Mouse (Mus musculus): Measurements from ENCODE around the gene Syndig1l. TPM values are rescaled to one million over a fixed set of nuclear protein-coding genes. Genes with fewer than 3 reads are reported as not detected.

Syndig1l gene
- polyA plus RNA-seq, 1 experiment from 2014 or later, result 0.15 TPM

DNA sequence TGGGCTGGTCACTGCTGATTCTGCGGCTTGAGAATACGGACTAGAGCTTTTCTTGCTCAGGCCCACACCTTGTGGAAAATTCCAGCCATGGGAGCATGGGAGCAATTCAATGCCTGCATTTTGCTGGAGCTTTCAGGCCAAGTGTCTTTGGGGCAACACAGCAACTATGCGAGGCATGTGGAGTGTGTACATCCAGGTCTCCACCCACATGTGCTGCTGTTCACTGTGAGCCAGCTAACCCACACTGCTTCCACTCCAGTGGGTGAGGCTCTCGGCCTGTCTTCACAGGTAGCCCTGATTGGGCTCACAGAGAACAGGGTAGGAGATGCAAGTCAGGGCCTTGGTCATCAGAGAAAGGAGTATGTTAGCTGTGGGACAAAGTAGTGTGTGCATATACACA, 9.2 kb upstream of the Syndig1l start:
- H3K36me3 ChIP-seq (replicated peaks), result no peaks in the 10 kb centered on the region
- H3K27me3 ChIP-seq (ENCODE audit: poor library complexity, severe bottlenecking), result peaks cover 4% of the 10 kb centered on the region; the same call in 1 of the 2 replicates
- no peaks in the 10 kb centered on the region for H3K9me3 ChIP-seq
- H3K4me3 ChIP-seq, result no peak overlapping the region
- WGBS, result 88% methylated on average over 4 of the region's 4 CpGs
- DNase-seq (ENCODE audit: extremely low spot score, low spot score), result no peak
- H3K4me1 ChIP-seq, result peaks cover 17% of the 10 kb centered on the region
- H3K27ac ChIP-seq, result no peak overlapping the region

DNA sequence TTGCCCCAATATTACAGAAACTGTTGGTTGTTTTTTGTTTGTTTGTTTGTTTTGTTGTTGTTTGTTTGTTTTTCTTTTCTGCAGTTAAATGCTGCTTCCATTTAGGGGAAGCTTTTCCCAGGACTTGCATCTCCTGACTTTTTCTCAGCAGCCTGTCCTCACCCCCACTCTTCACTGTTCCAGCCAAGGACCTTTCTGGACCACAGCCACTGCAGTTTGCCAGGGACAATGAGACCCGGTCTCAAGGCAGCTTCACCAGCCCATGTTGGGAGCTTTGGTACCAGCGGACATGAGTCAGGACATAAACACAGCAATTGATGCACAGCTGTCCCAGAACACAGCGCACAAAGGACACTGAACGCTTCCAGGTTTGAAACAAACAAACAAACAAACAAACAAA, 8.3 kb upstream of the Syndig1l start:
- Histone ChIP-seq H3K9me3 (no peaks in the 10 kb centered on the region), H3K36me3 (replicated peaks) (no peaks in the 10 kb centered on the region), H3K4me3 (no peak overlapping the region), H3K27me3 (ENCODE audit: poor library complexity, severe bottlenecking) (peaks cover 13% of the 10 kb centered on the region), H3K4me1 (peaks cover 17% of the 10 kb centered on the region), H3K27ac (no peak overlapping the region)
- WGBS, result 79% methylated on average over 4 of the region's 4 CpGs
- DNase-seq (ENCODE audit: extremely low spot score, low spot score), result no peak

- Histone ChIP-seq H3K27me3 (ENCODE audit: poor library complexity, severe bottlenecking) (peaks cover 56% of the 10 kb centered on the region), H3K27ac (no peak overlapping the region), H3K36me3 (replicated peaks) (no peaks in the 10 kb centered on the region), H3K4me1 (peaks cover 24% of the 10 kb centered on the region), H3K9me3 (no peaks in the 10 kb centered on the region), H3K4me3 (no peak overlapping the region)
- 61% methylated on average over 7 of the region's 7 CpGs for WGBS
- DNase-seq (ENCODE audit: extremely low spot score, low spot score), result no peak
These were observed 4.0 kb upstream of the Syndig1l start for GRCm38 (mm10) chr12:84702586-84702985.

DNA sequence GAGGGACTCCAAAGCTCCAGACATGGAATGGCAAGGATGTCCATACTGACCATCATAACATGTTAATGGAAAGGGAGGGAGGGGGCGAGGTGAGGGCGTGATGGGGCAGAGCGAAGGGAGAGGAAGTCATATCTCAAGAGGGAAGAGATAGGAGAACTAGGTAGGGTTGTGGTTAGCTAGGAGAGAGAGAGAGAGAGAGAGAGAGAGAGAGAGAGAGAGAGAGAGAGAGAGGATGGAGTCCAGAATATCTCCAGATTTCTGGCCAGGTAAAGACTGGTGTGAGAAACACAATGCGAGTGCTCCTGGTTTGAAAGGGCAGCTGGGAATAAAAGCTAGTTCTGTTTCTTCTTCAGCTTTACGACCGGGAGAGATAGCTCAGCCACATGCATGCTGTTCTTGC, 6.5 kb downstream of the Syndig1l start:
- no peak overlapping the region for H3K27ac ChIP-seq
- H3K27me3 ChIP-seq (ENCODE audit: poor library complexity, severe bottlenecking), result peaks cover 6% of the 10 kb centered on the region
- H3K9me3 ChIP-seq, result no peaks in the 10 kb centered on the region
- 88% methylated on average over 6 of the region's 6 CpGs for WGBS
- no peak for DNase-seq (ENCODE audit: extremely low spot score, low spot score)
- H3K4me1 ChIP-seq, result no peaks in the 10 kb centered on the region
- H3K4me3 ChIP-seq, result no peak overlapping the region
- H3K36me3 ChIP-seq (replicated peaks), result no peaks in the 10 kb centered on the region

- no peak for DNase-seq (ENCODE audit: extremely low spot score, low spot score)
- Histone ChIP-seq H3K9me3 (no peaks in the 10 kb centered on the region), H3K27ac (no peak overlapping the region), H3K4me3 (no peak overlapping the region), H3K4me1 (peaks cover 2% of the 10 kb centered on the region; the same call in 1 of the 2 replicates), H3K36me3 (replicated peaks) (no peaks in the 10 kb centered on the region), H3K27me3 (ENCODE audit: poor library complexity, severe bottlenecking) (no peaks in the 10 kb centered on the region)
These were observed 7.3 kb downstream of the Syndig1l start for GRCm38 (mm10) chr12:84691347-84691746.

DNA sequence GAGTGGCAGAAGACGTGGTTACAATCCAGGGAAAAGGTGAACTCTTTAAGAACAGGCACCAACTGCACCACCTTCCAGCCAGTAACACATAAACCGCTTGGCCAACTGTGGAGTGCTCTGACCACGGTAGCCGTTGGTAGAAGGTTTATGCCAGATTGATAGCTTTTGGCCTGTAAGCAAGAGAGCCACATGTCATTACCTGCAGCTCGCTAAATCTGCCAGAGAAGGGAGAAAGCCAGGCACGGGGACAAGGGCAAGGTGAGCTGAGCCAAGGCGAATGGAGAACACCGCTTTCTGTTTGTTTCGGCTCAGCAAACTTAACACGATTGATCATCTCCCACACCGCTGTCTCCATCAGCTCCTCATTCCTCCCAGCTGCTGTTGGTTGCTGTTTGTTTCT, 9.6 kb downstream of the Syndig1l start:
- 88% methylated on average over 11 of the region's 11 CpGs for WGBS
- no peak overlapping the region for H3K4me3 ChIP-seq
- no peak for DNase-seq (ENCODE audit: extremely low spot score, low spot score)
- H3K4me1 ChIP-seq, result peaks cover 7% of the 10 kb centered on the region; the same call in 1 of the 2 replicates
- H3K36me3 ChIP-seq (replicated peaks), result no peaks in the 10 kb centered on the region
- no peaks in the 10 kb centered on the region for H3K9me3 ChIP-seq
- no peaks in the 10 kb centered on the region for H3K27me3 ChIP-seq (ENCODE audit: poor library complexity, severe bottlenecking)
- no peak overlapping the region for H3K27ac ChIP-seq

DNA sequence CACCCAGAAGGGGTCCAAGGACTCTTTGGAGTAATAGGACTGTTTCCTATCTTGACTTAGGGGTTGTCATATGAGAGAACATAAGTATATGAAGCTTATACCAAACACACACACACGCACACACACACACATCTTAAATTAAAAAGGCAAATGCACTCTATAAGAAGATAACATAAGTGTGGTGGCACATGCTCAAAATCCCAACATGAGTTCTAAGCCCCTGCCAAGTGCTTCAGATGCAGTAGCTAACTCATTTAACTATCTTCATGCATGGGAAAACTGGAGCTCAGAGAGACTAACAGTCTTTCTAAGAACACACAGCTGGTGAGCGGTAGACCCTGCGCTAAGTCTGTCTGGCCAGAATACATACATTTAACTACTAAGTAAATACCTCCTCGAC, 11.1 kb downstream of the Syndig1l start:
- DNase-seq (ENCODE audit: extremely low spot score, low spot score), result no peak
- Histone ChIP-seq H3K4me1 (peaks cover 7% of the 10 kb centered on the region; the same call in 1 of the 2 replicates), H3K36me3 (replicated peaks) (no peaks in the 10 kb centered on the region), H3K27me3 (ENCODE audit: poor library complexity, severe bottlenecking) (no peaks in the 10 kb centered on the region), H3K4me3 (no peak overlapping the region), H3K9me3 (no peaks in the 10 kb centered on the region), H3K27ac (no peak overlapping the region)
- 90% methylated on average over 4 of the region's 4 CpGs for WGBS

- Histone ChIP-seq H3K27me3 (ENCODE audit: poor library complexity, severe bottlenecking) (0 out of 2 replicates have a peak, but pooled peaks cover 1% of the 10 kb centered on the region), H3K9me3 (no peaks in the 10 kb centered on the region), H3K4me1 (peaks cover 7% of the 10 kb centered on the region; the same call in 1 of the 2 replicates), H3K27ac (no peak overlapping the region), H3K36me3 (replicated peaks) (no peaks in the 10 kb centered on the region), H3K4me3 (no peak overlapping the region)
- no peak for DNase-seq (ENCODE audit: extremely low spot score, low spot score)
- 23% methylated on average over 4 of the region's 4 CpGs for WGBS
These were observed 12.5 kb downstream of the Syndig1l start for GRCm38 (mm10) chr12:84686176-84686575.

DNA sequence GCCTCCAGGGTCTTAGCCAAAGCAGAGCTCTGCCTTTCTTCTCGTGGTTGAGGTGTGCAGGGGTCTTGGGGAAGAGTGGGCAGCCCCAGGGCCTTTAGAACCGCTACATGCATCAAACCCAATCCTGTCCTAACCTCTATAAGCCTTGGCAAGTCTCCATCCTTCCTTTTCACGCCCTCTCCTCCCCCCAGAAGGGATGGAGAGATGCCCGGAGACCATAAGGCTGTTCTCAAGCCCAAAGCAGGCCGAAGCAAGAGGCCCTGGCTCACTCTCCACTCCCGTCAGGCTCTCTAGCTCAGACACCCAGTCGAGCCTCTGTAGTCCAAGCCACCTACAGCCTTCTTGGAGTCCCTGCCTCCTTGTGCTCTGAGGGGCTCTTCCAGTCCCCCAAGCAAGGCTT, 14.1 kb downstream of the Syndig1l start:
- no peak overlapping the region for H3K4me3 ChIP-seq
- 81% methylated on average over 7 of the region's 7 CpGs for whole genome bisulfite sequencing
- no peak for DNase-seq (ENCODE audit: extremely low spot score, low spot score)

DNA sequence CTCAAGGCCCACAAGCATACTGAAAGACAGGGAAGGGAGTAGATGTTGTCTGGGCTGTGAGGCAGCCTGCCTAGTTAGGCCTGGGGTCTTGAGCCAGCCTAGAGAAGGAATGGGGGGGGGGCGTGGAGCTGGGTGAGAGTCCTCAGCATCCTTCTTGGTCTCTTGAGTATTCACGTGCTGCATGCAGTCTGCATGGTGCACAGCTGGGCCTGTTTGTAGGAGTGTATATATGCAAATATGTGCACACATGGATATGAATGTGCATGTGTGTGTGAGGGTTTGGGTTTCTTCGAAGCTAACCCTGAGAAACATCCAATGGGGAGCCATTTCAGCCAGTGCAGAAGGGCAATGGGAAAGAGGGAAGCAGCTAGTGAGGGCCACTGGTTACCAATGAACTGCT, 22.6 kb downstream of the Syndig1l start:
- H3K4me3 ChIP-seq, result no peak overlapping the region
- H3K27ac ChIP-seq, result no peak overlapping the region
- H3K27me3 ChIP-seq (ENCODE audit: poor library complexity, severe bottlenecking), result peaks cover 16% of the 10 kb centered on the region
- no peaks in the 10 kb centered on the region for H3K9me3 ChIP-seq
- no peak for DNase-seq (ENCODE audit: extremely low spot score, low spot score)
- WGBS, result 85% methylated on average over 3 of the region's 3 CpGs
- H3K36me3 ChIP-seq (replicated peaks), result no peaks in the 10 kb centered on the region
- peaks cover 20% of the 10 kb centered on the region for H3K4me1 ChIP-seq

More for the DNA sequence above, 14.1 kb downstream of the Syndig1l start:
- H3K4me1 ChIP-seq, result peaks cover 13% of the 10 kb centered on the region
- no peaks in the 10 kb centered on the region for H3K36me3 ChIP-seq (replicated peaks)
- H3K9me3 ChIP-seq, result no peaks in the 10 kb centered on the region
- peaks cover 14% of the 10 kb centered on the region for H3K27me3 ChIP-seq (ENCODE audit: poor library complexity, severe bottlenecking)
- H3K27ac ChIP-seq, result no peak overlapping the region

- H3K4me3 ChIP-seq, result no peak overlapping the region
- H3K36me3 ChIP-seq (replicated peaks), result no peaks in the 10 kb centered on the region
- 54% methylated on average over 14 of the region's 14 CpGs for WGBS
- H3K27ac ChIP-seq, result no peak overlapping the region
- 0 out of 2 replicates have a peak, but pooled peaks cover 5% of the 10 kb centered on the region for H3K27me3 ChIP-seq (ENCODE audit: poor library complexity, severe bottlenecking)
- DNase-seq (ENCODE audit: extremely low spot score, low spot score), result no peak
- no peaks in the 10 kb centered on the region for H3K9me3 ChIP-seq
- peaks cover 15% of the 10 kb centered on the region for H3K4me1 ChIP-seq
These were observed 23.7 kb downstream of the Syndig1l start for GRCm38 (mm10) chr12:84674666-84675526.

- no peaks in the 10 kb centered on the region for H3K9me3 ChIP-seq
- 37% methylated on average over 10 of the region's 10 CpGs for WGBS
- H3K4me1 ChIP-seq, result peaks cover 15% of the 10 kb centered on the region
- H3K4me3 ChIP-seq, result no peak overlapping the region
- H3K36me3 ChIP-seq (replicated peaks), result no peaks in the 10 kb centered on the region
- no peak overlapping the region for H3K27ac ChIP-seq
- no peak for DNase-seq (ENCODE audit: extremely low spot score, low spot score)
- 0 out of 2 replicates have a peak, but pooled peaks cover 5% of the 10 kb centered on the region for H3K27me3 ChIP-seq (ENCODE audit: poor library complexity, severe bottlenecking)
These were observed 27.0 kb downstream of the Syndig1l start for GRCm38 (mm10) chr12:84671646-84672045.

DNA sequence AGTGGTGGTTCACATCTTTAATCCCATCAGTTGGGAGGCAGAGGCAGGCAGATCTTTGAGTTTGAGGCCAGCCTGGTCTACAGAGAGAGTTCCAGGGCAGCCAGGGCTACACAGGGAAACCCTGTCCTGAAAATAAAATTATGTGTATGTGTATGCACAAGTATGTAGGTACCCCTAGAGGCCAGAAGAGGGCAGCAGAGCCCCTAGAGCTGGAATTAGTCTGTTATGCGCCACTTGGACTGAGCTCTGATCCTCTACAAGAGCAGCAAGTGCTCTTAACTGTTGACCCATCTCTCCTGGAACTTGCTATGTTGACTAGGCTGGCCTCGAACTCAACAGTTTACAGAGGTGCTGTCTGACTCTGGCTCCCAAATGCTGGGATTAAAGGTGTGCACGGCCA, 28.1 kb downstream of the Syndig1l start:
- H3K27ac ChIP-seq, result no peak overlapping the region
- H3K36me3 ChIP-seq (replicated peaks), result no peaks in the 10 kb centered on the region
- H3K4me3 ChIP-seq, result no peak overlapping the region
- WGBS, result 91% methylated on average over 3 of the region's 3 CpGs
- H3K4me1 ChIP-seq, result peaks cover 15% of the 10 kb centered on the region
- 0 out of 2 replicates have a peak, but pooled peaks cover 5% of the 10 kb centered on the region for H3K27me3 ChIP-seq (ENCODE audit: poor library complexity, severe bottlenecking)
- no peak for DNase-seq (ENCODE audit: extremely low spot score, low spot score)
- H3K9me3 ChIP-seq, result no peaks in the 10 kb centered on the region
